Mouse (Mus musculus): ENCODE measurements around the gene Ino80. TPM values are rescaled to one million over a fixed set of nuclear protein-coding genes. Genes with fewer than 3 reads are reported as not detected.

Gene Ino80
- total and polyA plus RNA-seq, 3 experiments, result 5.1 to 9.7 (median 9.5) TPM

GRCm38 (mm10) chr2:119325568-119326143 lies 151.8 kb downstream of the Ino80 start, which contains the start of gene Dll4:
Gene Dll4, plus strand, starts transcription at chr2:119325784.
- H3K9ac ChIP-seq (ENCODE audit: low read depth, low read length), result peak within 1 kb of the TSS; percentile 77
- intact Hi-C loops (cut with DNase I), result loop anchor here (2.0 kb wide), 1 partner anchor 13 kb away; no protein-coding TSS in a partner anchor
- peak within 1 kb of the TSS; percentile 81 for H3K4me3 ChIP-seq
- no peaks in the 10 kb centered on the region; the same call in 1 of the 2 replicates for H3K36me3 ChIP-seq (ENCODE audit: control insufficient read depth, insufficient read depth, low read length)
- peaks cover 2% of the 10 kb centered on the region; the same call in 1 of the 2 replicates for H3K79me2 ChIP-seq (replicated peaks; ENCODE audit: control insufficient read depth, insufficient read depth, low read length)
- H3K4me1 ChIP-seq (ENCODE audit: control insufficient read depth, insufficient read depth, low read length), result peaks cover 8% of the 10 kb centered on the region
- WGBS, result under 1% methylated on average over 33 of the region's 33 CpGs
- TF ChIP-seq EP300 (IDR thresholded peaks at IDR 0.05; ENCODE audit: insufficient read depth, low read depth, low read length), result peak; percentile 61; the same call in 1 of the 2 replicates
- peak; percentile 99 for TF ChIP-seq POLR2A (IDR thresholded peaks at IDR 0.05; ENCODE audit: insufficient read depth, low read depth, low read length)
- TF ChIP-seq CTCF (IDR thresholded peaks at IDR 0.05), result peak; percentile 71
- H3K27me3 ChIP-seq (ENCODE audit: control insufficient read depth, insufficient read depth, low read length), result peaks cover 6% of the 10 kb centered on the region; the same call in 1 of the 2 replicates
- peak; percentile 84 for DNase-seq
- H3K27ac ChIP-seq, result peak within 1 kb of the TSS; percentile 94

- Histone ChIP-seq H3K4me1 (ENCODE audit: control insufficient read depth, insufficient read depth, low read length) (peaks cover 8% of the 10 kb centered on the region; the same call in 1 of the 2 replicates), H3K79me2 (replicated peaks; ENCODE audit: control insufficient read depth, insufficient read depth, low read length) (no peaks in the 10 kb centered on the region; the same call in 1 of the 2 replicates), H3K36me3 (ENCODE audit: control insufficient read depth, insufficient read depth, low read length) (no peaks in the 10 kb centered on the region; the same call in 1 of the 2 replicates), H3K27me3 (ENCODE audit: control insufficient read depth, insufficient read depth, low read length) (peaks cover 6% of the 10 kb centered on the region; the same call in 1 of the 2 replicates), H3K27ac (peak overlapping the region; percentile 94), H3K4me3 (peak overlapping the region; percentile 81), H3K9ac (ENCODE audit: low read depth, low read length) (peak overlapping the region; percentile 66)
- WGBS, result 5% methylated on average over 32 of the region's 32 CpGs
- intact Hi-C loops (cut with DNase I), result no loop called here
- no peak for TF ChIP-seq EP300 (IDR thresholded peaks at IDR 0.05; ENCODE audit: insufficient read depth, low read depth, low read length)
- no peak for TF ChIP-seq CTCF (IDR thresholded peaks at IDR 0.05)
- TF ChIP-seq POLR2A (IDR thresholded peaks at IDR 0.05; ENCODE audit: insufficient read depth, low read depth, low read length), result no peak
- DNase-seq, result peak; percentile 27 to 40
Observed at GRCm38 (mm10) chr2:119324576-119325318, 152.7 kb downstream of the Ino80 start.

DNA sequence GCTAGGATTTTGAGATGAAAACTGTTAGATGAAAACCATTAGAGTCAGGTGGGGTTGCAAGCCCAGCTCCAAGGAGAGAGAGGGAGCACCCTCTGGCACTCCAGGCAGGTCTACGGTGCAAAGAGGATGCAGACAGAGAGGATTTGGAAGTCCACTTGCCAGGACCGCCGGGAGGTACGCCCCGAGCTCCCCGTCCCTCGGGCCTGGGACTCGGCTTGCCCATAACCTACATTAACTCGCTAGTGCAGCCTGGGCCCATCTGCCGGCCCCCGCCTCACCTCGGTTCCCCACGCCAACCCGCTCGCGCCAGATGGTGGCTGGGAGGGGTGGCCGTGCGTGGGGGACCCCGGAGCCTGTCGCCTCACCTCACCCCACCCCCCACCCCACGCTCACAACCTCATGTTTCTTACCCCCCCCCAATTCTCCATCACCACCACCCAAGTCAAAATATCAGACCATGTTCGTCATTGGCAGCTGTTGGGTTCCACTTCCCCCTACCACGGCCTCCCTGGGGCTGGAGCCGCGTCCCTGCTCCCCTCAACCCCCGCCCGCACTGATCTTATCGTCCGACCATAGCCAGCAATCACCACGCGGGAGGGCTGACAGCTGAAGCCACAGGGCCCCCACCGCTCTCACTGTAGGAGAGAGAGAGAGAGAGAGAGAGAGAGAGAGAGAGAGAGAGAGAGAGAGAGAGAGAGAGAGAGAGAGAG lies 153.5 kb downstream of the Ino80 start:
- Histone ChIP-seq H3K27me3 (ENCODE audit: control insufficient read depth, insufficient read depth, low read length) (peaks cover 6% of the 10 kb centered on the region; the same call in 1 of the 2 replicates), H3K79me2 (replicated peaks; ENCODE audit: control insufficient read depth, insufficient read depth, low read length) (no peaks in the 10 kb centered on the region; the same call in 1 of the 2 replicates), H3K9ac (ENCODE audit: low read depth, low read length) (peak overlapping the region; percentile 5; the same call in 1 of the 2 replicates), H3K36me3 (ENCODE audit: control insufficient read depth, insufficient read depth, low read length) (no peaks in the 10 kb centered on the region; the same call in 1 of the 2 replicates), H3K27ac (no peak overlapping the region), H3K4me3 (no peak overlapping the region), H3K4me1 (ENCODE audit: control insufficient read depth, insufficient read depth, low read length) (peaks cover 8% of the 10 kb centered on the region; the same call in 1 of the 2 replicates)
- 48% methylated on average over 32 of the region's 32 CpGs for WGBS
- no peak for TF ChIP-seq POLR2A (IDR thresholded peaks at IDR 0.05; ENCODE audit: insufficient read depth, low read depth, low read length)
- TF ChIP-seq EP300 (IDR thresholded peaks at IDR 0.05; ENCODE audit: insufficient read depth, low read depth, low read length), result no peak
- TF ChIP-seq CTCF (IDR thresholded peaks at IDR 0.05), result no peak
- intact Hi-C loops (cut with DNase I), result no loop called here
- DNase-seq, result peak in 1 of 2 experiments; percentile 27

Other genes with a start within 250 kb of the Ino80 start
- not detected for gene Ppp1r14d, start 247.8 kb downstream of the Ino80 start, total RNA-seq (2021)
- gene Ppp1r14d, start 247.8 kb downstream of the Ino80 start, polyA plus RNA-seq (2012; rRNA removed), result not detected in 2 replicates
- gene Spint1, start 240.3 kb downstream of the Ino80 start, total RNA-seq (2021), result not detected
- 0.32 and 1.1 TPM in 2 replicates for gene Spint1, start 240.3 kb downstream of the Ino80 start, polyA plus RNA-seq (2012; rRNA removed)
- gene Rhov, start 206.4 kb downstream of the Ino80 start, total RNA-seq (2021), result not detected
- gene Rhov, start 206.4 kb downstream of the Ino80 start, polyA plus RNA-seq (2012; rRNA removed), result 0.12 TPM in 1 of 2 replicates, not detected in the other
- gene Vps18, start 188.9 kb downstream of the Ino80 start, total RNA-seq (2021), result 10 to 100 TPM; 12.2 TPM
- gene Vps18, start 188.9 kb downstream of the Ino80 start, polyA plus RNA-seq (2012; rRNA removed), result 10.2 and 12.6 TPM in 2 replicates
- 10 to 100 TPM; 13.7 to 15.8 TPM for gene Dll4, start 151.9 kb downstream of the Ino80 start, total RNA-seq (2021)
- gene Dll4, start 151.9 kb downstream of the Ino80 start, polyA plus RNA-seq (2012; rRNA removed), result 22.0 and 35.8 TPM in 2 replicates
- 10 to 100 TPM in 1 of 2 experiments, 1 to 10 TPM in 1; 5.6 to 13.7 TPM for gene Chac1, start 126.5 kb downstream of the Ino80 start, total RNA-seq (2021)
- 6.2 and 8.1 TPM in 2 replicates for gene Chac1, start 126.5 kb downstream of the Ino80 start, polyA plus RNA-seq (2012; rRNA removed)
- under 1 TPM; 0.18 to 0.23 TPM for gene Exd1, start 69.9 kb upstream of the Ino80 start, total RNA-seq (2021)
- 0.21 and 0.26 TPM in 2 replicates for gene Exd1, start 69.9 kb upstream of the Ino80 start, polyA plus RNA-seq (2012; rRNA removed)
- gene Chp1, start 70.0 kb upstream of the Ino80 start, total RNA-seq (2021), result 10 to 100 TPM; 76.6 to 97.3 TPM
- 71.0 and 145 TPM in 2 replicates for gene Chp1, start 70.0 kb upstream of the Ino80 start, polyA plus RNA-seq (2012; rRNA removed)
- gene Nusap1, start 140.6 kb upstream of the Ino80 start, total RNA-seq (2021), result 1 to 10 TPM in 1 of 2 experiments, under 1 TPM in 1; 0.84 to 2.0 TPM
- 0.26 and 0.31 TPM in 2 replicates for gene Nusap1, start 140.6 kb upstream of the Ino80 start, polyA plus RNA-seq (2012; rRNA removed)
- gene Oip5, start 140.8 kb upstream of the Ino80 start, total RNA-seq (2021), result under 1 TPM; 0.16 to 0.37 TPM
- 0.20 and 0.26 TPM in 2 replicates for gene Oip5, start 140.8 kb upstream of the Ino80 start, polyA plus RNA-seq (2012; rRNA removed)
- 10 to 100 TPM; 58.6 to 63.6 TPM for gene Ndufaf1, start 185.1 kb upstream of the Ino80 start, total RNA-seq (2021)
- gene Ndufaf1, start 185.1 kb upstream of the Ino80 start, polyA plus RNA-seq (2012; rRNA removed), result 16.1 and 33.9 TPM in 2 replicates
- gene Rtf1, start 197.4 kb upstream of the Ino80 start, total RNA-seq (2021), result 10 to 100 TPM; 21.9 to 22.8 TPM
- gene Rtf1, start 197.4 kb upstream of the Ino80 start, polyA plus RNA-seq (2012; rRNA removed), result 8.7 and 12.7 TPM in 2 replicates